Mouse (Mus musculus) T-helper 17 cell (primary cell): ENCODE data around the gene Tulp4.
"Not testable (repeated sequence)": the region's sequence is repeated elsewhere in the genome, so short reads cannot be mapped to it uniquely, and the experiment has no call there.

Experiments
- in situ Hi-C, 2 experiments: fragments of 300-600 bp; cut with MboI, MseI; formaldehyde crosslinking; loops; 1 replicate in 1 of 2; 2 replicates in 1 of 2; pipeline ENCODE4 v1.15.1; 2025; ENCODE audit warnings: high pct_unique_total_duplicates in 2 of 2

Gene Tulp4

GRCm38 (mm10) chr17:6270840-6271239, 164.6 kb downstream of the Tulp4 start:
- in situ Hi-C loops, result loop anchor here (5.0 to 10.0 kb wide), 2 partner anchors 204 to 206 kb away; no protein-coding TSS in a partner anchor

GRCm38 (mm10) chr17:6271970-6272369, 165.7 kb downstream of the Tulp4 start:
- in situ Hi-C loops, result loop anchor here (5.0 to 10.0 kb wide), 2 partner anchors 203 to 205 kb away; no protein-coding TSS in a partner anchor

GRCm38 (mm10) chr17:6274693-6275092, 168.5 kb downstream of the Tulp4 start:
- in situ Hi-C loops, result loop anchor here (5.0 to 10.0 kb wide), 2 partner anchors 200 to 203 kb away; no protein-coding TSS in a partner anchor

- in situ Hi-C loops, result loop anchor here in 1 of 2 experiments (10.0 kb wide), 1 partner anchor 196 kb away; no protein-coding TSS in a partner anchor
Observed at GRCm38 (mm10) chr17:6279205-6279604, 173.0 kb downstream of the Tulp4 start.

- in situ Hi-C loops, result loop anchor here in 1 of 2 experiments (10.0 kb wide), 1 partner anchor 195 kb away; no protein-coding TSS in a partner anchor
Observed at GRCm38 (mm10) chr17:6279772-6280171, 173.5 kb downstream of the Tulp4 start.

GRCm38 (mm10) chr17:6280513-6280912, 174.3 kb downstream of the Tulp4 start:
- in situ Hi-C loops, result not testable (repeated sequence)

GRCm38 (mm10) chr17:6283137-6283536, 176.9 kb downstream of the Tulp4 start:
- in situ Hi-C loops, result not testable (repeated sequence)

GRCm38 (mm10) chr17:6286169-6286568, 179.9 kb downstream of the Tulp4 start:
- in situ Hi-C loops, result not testable (repeated sequence)

- in situ Hi-C loops, result not testable (repeated sequence)
Observed at GRCm38 (mm10) chr17:6289045-6289444, 182.8 kb downstream of the Tulp4 start.

- in situ Hi-C loops, result loop anchor here (5.0 kb wide), 2 partner anchors 158 to 163 kb away; no protein-coding TSS in a partner anchor
Observed at GRCm38 (mm10) chr17:6293882-6294281, 187.6 kb downstream of the Tulp4 start.

GRCm38 (mm10) chr17:6297060-6297795, 191.0 kb downstream of the Tulp4 start:
- in situ Hi-C loops, result not testable (repeated sequence)

- in situ Hi-C loops, result loop anchor here (5.0 kb wide), 1 partner anchor 317 kb away; no protein-coding TSS in a partner anchor
Observed at GRCm38 (mm10) chr17:6300190-6300863, 194.1 kb downstream of the Tulp4 start.
